ENCODE assay signal across 18 mouse cellular contexts in the genomic region with DNA sequence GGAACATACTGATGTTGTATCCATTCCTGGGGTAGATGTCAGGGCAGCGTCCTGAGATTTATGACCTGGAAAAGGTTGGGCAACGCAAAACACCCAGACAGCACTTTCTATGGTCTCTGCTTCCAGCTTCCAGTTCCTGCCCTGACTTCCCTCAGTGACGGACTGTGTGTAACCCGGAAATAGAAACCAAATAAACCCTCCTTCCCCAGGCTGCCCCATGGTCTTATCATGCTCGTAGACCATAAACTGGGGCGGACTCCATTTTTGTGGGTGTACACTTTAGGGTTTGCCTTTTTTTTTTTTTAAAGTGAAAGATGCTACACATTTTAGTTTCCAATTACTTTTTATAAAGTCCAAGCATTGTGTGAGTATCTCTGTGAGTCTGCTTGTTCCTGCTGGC.
"Had no signal": no experiment of that assay in that cellular context is flagged by ENCODE, and none has a peak within 500 bp of the region (broad histone marks: within the 10 kb centered on the region; RNA-seq: fewer than 3 reads in every experiment).

No protein-coding gene starts in this region.

- H3K36me3 ChIP-seq: liver, embryonic 13.5 days had no signal

- H3K9ac ChIP-seq: liver, embryonic 13.5 days; lung, embryonic 14.5 days; stomach, embryonic 15.5 days had no signal

- H3K27ac ChIP-seq: kidney, postnatal 0 days; left cerebral cortex, adult 2 months; liver, embryonic 13.5 days; stomach, embryonic 15.5 days had no signal

- H3K27me3 ChIP-seq: liver, embryonic 13.5 days; stomach, embryonic 15.5 days had no signal

- ATAC-seq: lung, postnatal 0 days had no signal

- DNase-seq: kidney, adult 18-20 months; kidney, postnatal 25 days; layer of hippocampus, postnatal 36 days; liver, embryonic 13.5 days; lung, embryonic 14.5 days; lung, postnatal 36 days; midbrain, embryonic 14.5 days; right cerebral cortex, adult 18-20 months; right cerebral cortex, postnatal 14 days; right cerebral cortex, postnatal 4 days; spleen, adult 18-20 months; thymus, adult 18-20 months; thymus, postnatal 36 days had no signal

- H3K4me2 ChIP-seq: liver, embryonic 13.5 days; lung, embryonic 14.5 days; midbrain, embryonic 11.5 days; stomach, embryonic 15.5 days had no signal

- H3K4me3 ChIP-seq: left cerebral cortex, adult 2 months; liver, embryonic 13.5 days; stomach, embryonic 15.5 days had no signal

- H3K9me3 ChIP-seq: liver, embryonic 13.5 days; stomach, embryonic 15.5 days had no signal
